Mouse (Mus musculus) MEL (cell line): ENCODE measurements around the gene Cd101. TPM values are rescaled to one million over a fixed set of nuclear protein-coding genes. Genes with fewer than 3 reads are reported as not detected.

Experiments
- DNase-seq: peaks from one replicate; pipeline ENCODE4 v3.0.0; 2011; ENCODE audit warnings: low read depth, low spot score
- H3K27ac ChIP-seq: 2 replicates; pipeline ENCODE4 v1.5.1; 2012; ENCODE audit warnings: low read depth, mild to moderate bottlenecking, control low read depth, low read length, moderate library complexity; ENCODE audit not compliant: control insufficient read depth
- H3K27me3 ChIP-seq, 2 experiments: fragments of 150-350 bp in 1 of 2; sonication (generic) in 1 of 2; 2 replicates each; pipeline ENCODE4 v1.6.1; 2012; ENCODE audit warnings: low read length in 2 of 2, mild to moderate bottlenecking in 2 of 2, improper control_type of control experiment in 1 of 2, moderate library complexity in 1 of 2; ENCODE audit not compliant: insufficient read depth in 2 of 2, control insufficient read depth in 1 of 2
- H3K36me3 ChIP-seq, 2 experiments: 2 replicates each; pipeline ENCODE4 v1.6.1; 2012 to 2014; ENCODE audit warnings: low read length in 2 of 2, improper control_type of control experiment in 1 of 2, inconsistent platforms in 1 of 2, mild to moderate bottlenecking in 1 of 2; ENCODE audit not compliant: insufficient read depth in 2 of 2, control insufficient read depth in 1 of 2
- H3K4me1 ChIP-seq, 2 experiments: fragments of 150-350 bp in 1 of 2; sonication (generic) in 1 of 2; 2 replicates each; pipeline ENCODE4 v1.6.1; 2012; ENCODE audit warnings: low read length in 2 of 2, improper control_type of control experiment in 1 of 2, mild to moderate bottlenecking in 1 of 2; ENCODE audit not compliant: insufficient read depth in 2 of 2, control insufficient read depth in 1 of 2
- H3K4me3 ChIP-seq, 2 experiments: fragments of 150-350 bp in 1 of 2; sonication (generic) in 1 of 2; 2 replicates each; pipeline ENCODE4 v1.5.1; 2012; ENCODE audit warnings: low read depth in 2 of 2, low read length in 2 of 2, mild to moderate bottlenecking in 2 of 2, moderate library complexity in 2 of 2, control low read depth in 1 of 2, improper control_type of control experiment in 1 of 2; ENCODE audit not compliant: control insufficient read depth in 1 of 2, insufficient read depth in 1 of 2
- H3K79me2 ChIP-seq: 2 replicates; pipeline ENCODE4 v1.6.1; 2012; ENCODE audit warnings: mild to moderate bottlenecking, low read length, moderate library complexity; ENCODE audit not compliant: control insufficient read depth, poor library complexity, insufficient read depth
- H3K9ac ChIP-seq: 2 replicates; pipeline ENCODE4 v1.6.1; 2012; ENCODE audit warnings: low read depth, mild to moderate bottlenecking, control low read depth, low read length, moderate library complexity; ENCODE audit not compliant: control insufficient read depth, poor library complexity, severe bottlenecking
- H3K9me3 ChIP-seq: fragments of 150-350 bp; sonication (generic); replicated peaks from 2 replicates; pipeline ENCODE4 v1.6.1; 2012; ENCODE audit warnings: mild to moderate bottlenecking, low read length, improper control_type of control experiment, moderate library complexity; ENCODE audit not compliant: insufficient read depth
- BHLHE40 ChIP-seq: IDR thresholded peaks from 2 replicates; pipeline ENCODE4 v1.6.1; 2012; ENCODE audit warnings: low read depth, mild to moderate bottlenecking, inconsistent platforms, low read length, improper control_type of control experiment, borderline replicate concordance
- ETS1 ChIP-seq: IDR thresholded peaks from 2 replicates; pipeline ENCODE4 v1.6.1; 2012; ENCODE audit warnings: low read depth, mild to moderate bottlenecking, inconsistent platforms, low read length, improper control_type of control experiment, moderate library complexity
- HCFC1 ChIP-seq: IDR thresholded peaks from 2 replicates; pipeline ENCODE4 v1.6.1; 2012; ENCODE audit warnings: low read depth, mild to moderate bottlenecking, inconsistent platforms, low read length, improper control_type of control experiment, moderate library complexity
- JUND ChIP-seq: IDR thresholded peaks from 2 replicates; pipeline ENCODE4 v1.6.1; 2011; ENCODE audit warnings: low read depth, mild to moderate bottlenecking, improper control_type of control experiment, low read length
- MAX ChIP-seq: IDR thresholded peaks from 2 replicates; pipeline ENCODE4 v1.6.1; 2011; ENCODE audit warnings: low read length, improper control_type of control experiment
- MEF2A ChIP-seq: IDR thresholded peaks from 2 replicates; pipeline ENCODE4 v1.6.1; 2014; ENCODE audit warnings: low read depth, mild to moderate bottlenecking, inconsistent platforms, low read length, improper control_type of control experiment; ENCODE audit not compliant: poor library complexity, insufficient replicate concordance, severe bottlenecking; ENCODE audit errors: extremely low read depth
- MYC ChIP-seq: IDR thresholded peaks from 2 replicates; pipeline ENCODE4 v1.6.1; 2011; ENCODE audit warnings: low read depth, mild to moderate bottlenecking, low read length, improper control_type of control experiment, moderate library complexity
- POLR2AphosphoS2 ChIP-seq: IDR thresholded peaks from 2 replicates; pipeline ENCODE4 v1.6.1; 2011; ENCODE audit warnings: low read length, improper control_type of control experiment
- RCOR1 ChIP-seq: IDR thresholded peaks from 2 replicates; pipeline ENCODE4 v1.6.1; 2012; ENCODE audit warnings: low read depth, mild to moderate bottlenecking, inconsistent platforms, low read length, improper control_type of control experiment
- SMC3 ChIP-seq: IDR thresholded peaks from 2 replicates; pipeline ENCODE4 v1.6.1; 2011; ENCODE audit warnings: low read depth, low read length, improper control_type of control experiment
- TBP ChIP-seq: IDR thresholded peaks from 2 replicates; pipeline ENCODE4 v1.8.0; 2011; ENCODE audit warnings: low read depth, low read length, improper control_type of control experiment
- TCF12 ChIP-seq: IDR thresholded peaks from 2 replicates; pipeline ENCODE4 v1.6.1; 2014; ENCODE audit warnings: low read depth, mild to moderate bottlenecking, inconsistent platforms, low read length, improper control_type of control experiment, moderate library complexity
- UBTF ChIP-seq: IDR thresholded peaks from 2 replicates; pipeline ENCODE4 v1.6.1; 2012; ENCODE audit warnings: low read depth, mild to moderate bottlenecking, inconsistent platforms, low read length, improper control_type of control experiment, moderate library complexity, borderline replicate concordance; ENCODE audit not compliant: insufficient read depth
- ZC3H11A ChIP-seq: IDR thresholded peaks from 2 replicates; pipeline ENCODE4 v1.6.1; 2012; ENCODE audit warnings: low read depth, mild to moderate bottlenecking, inconsistent platforms, low read length, improper control_type of control experiment
- ZNF384 ChIP-seq: IDR thresholded peaks from 2 replicates; pipeline ENCODE4 v1.6.1; 2012; ENCODE audit warnings: low read depth, mild to moderate bottlenecking, inconsistent platforms, low read length, improper control_type of control experiment
- polyA plus RNA-seq, 2 experiments: library from polyadenylated mRNA; stranded (reverse) in 1 of 2; unstranded in 1 of 2; fragments of >175 nt in 1 of 2; fragments of >200 nt in 1 of 2; gene quantifications; 2 replicates each; pipeline versions ENCODE4 v1.2.1 to v1.2.4; 2012; ENCODE audit warnings: low replicate concordance in 2 of 2, low read depth in 1 of 2; ENCODE audit not compliant: insufficient read length in 2 of 2, insufficient read depth in 1 of 2, missing spikeins in 1 of 2
- total RNA-seq: library from RNA; depleted of rRNA; stranded (reverse); fragments of 300-350 nt; gene quantifications from 2 replicates; pipeline ENCODE4 v1.2.3, GENCODE M21; 2012

Gene Cd101
- total and polyA plus RNA-seq, 3 experiments: not detected

GRCm38 (mm10) chr3:101068701-101069100 lies 39.3 kb upstream of the Cd101 start:
- no peaks in the 10 kb centered on the region for H3K36me3 ChIP-seq
- no peak for TF ChIP-seq TBP
- TF ChIP-seq, all 39 proteins: peak for 0
- H3K79me2 ChIP-seq: no peaks in the 10 kb centered on the region
- no peaks in the 10 kb centered on the region for H3K9me3 ChIP-seq
- H3K4me1 ChIP-seq: no peaks in the 10 kb centered on the region
- no peak overlapping the region for H3K9ac ChIP-seq
- no peaks in the 10 kb centered on the region for H3K27me3 ChIP-seq
- H3K27ac ChIP-seq: no peak overlapping the region
- DNase-seq: no peak
- H3K4me3 ChIP-seq: no peak overlapping the region

GRCm38 (mm10) chr3:101066175-101066574 lies 36.8 kb upstream of the Cd101 start:
- no peak overlapping the region for H3K27ac ChIP-seq
- H3K27me3 ChIP-seq: no peaks in the 10 kb centered on the region
- H3K4me1 ChIP-seq: no peaks in the 10 kb centered on the region
- TF ChIP-seq UBTF (no peak), MEF2A (no peak), HCFC1 (no peak), ZC3H11A (no peak), TCF12 (no peak), SMC3 (no peak), MYC (no peak), BHLHE40 (no peak), JUND (no peak), ETS1 (no peak), RCOR1 (no peak), ZNF384 (no peak), MAX (no peak), POLR2AphosphoS2 (no peak), TBP (no peak)
- TF ChIP-seq, all 39 proteins: peak for 0
- H3K9me3 ChIP-seq: no peaks in the 10 kb centered on the region
- H3K4me3 ChIP-seq: no peak overlapping the region
- no peaks in the 10 kb centered on the region for H3K79me2 ChIP-seq
- no peak overlapping the region for H3K9ac ChIP-seq
- no peaks in the 10 kb centered on the region for H3K36me3 ChIP-seq
- no peak for DNase-seq
